Mouse (Mus musculus): ENCODE results near the gene Tmco4.
"Not testable (repeated sequence)": the region's sequence is repeated elsewhere in the genome, so short reads cannot be mapped to it uniquely, and the experiment has no call there.

Tmco4 gene

DNA sequence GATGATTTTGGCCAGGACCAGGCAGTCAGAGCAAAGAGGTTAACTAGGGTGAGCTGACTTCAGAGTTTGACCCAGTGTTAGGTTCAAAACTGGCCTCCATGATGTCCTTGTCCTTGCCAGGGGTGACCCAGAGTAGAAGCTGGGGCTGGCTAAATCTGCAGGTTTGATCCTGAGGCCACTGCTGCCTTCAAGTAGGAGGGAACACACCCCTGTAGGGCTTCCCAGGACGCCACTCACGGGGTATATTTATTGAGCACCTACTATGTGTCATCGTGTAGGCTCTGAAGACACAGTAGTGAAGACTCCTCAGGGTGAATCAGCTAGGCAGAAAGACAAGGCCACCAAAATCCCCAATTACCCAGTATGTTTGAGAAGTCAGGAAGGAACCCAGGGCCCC, 1.0 kb downstream of the Tmco4 start:
- DNase-seq (ENCODE audit: low read depth, low spot score) = no peak

DNA sequence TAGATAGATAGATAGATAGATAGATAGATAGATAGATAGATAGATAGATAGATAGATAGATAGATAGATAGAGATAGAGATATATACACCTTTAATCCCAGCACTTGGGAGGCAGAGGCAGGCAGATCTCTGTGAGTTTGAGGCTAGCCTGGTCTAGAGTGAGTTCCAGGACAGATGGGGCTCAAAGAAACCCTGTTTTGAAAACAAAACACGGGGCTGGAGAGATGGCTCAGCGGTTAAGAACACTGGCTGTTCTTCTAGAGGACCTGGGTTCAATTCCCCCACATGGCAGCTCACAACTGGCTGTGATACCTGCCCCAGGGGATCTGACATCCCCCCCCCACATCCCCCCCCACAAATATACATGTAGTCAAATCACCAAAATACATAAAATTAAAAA, 1.9 kb downstream of the Tmco4 start:
- DNase-seq (ENCODE audit: low read depth, low spot score) = not testable (repeated sequence)

- DNase-seq (ENCODE audit: low read depth, low spot score) = no peak
Measured at GRCm38 (mm10) chr4:138975194-138975593, 2.5 kb downstream of the Tmco4 start.

DNA sequence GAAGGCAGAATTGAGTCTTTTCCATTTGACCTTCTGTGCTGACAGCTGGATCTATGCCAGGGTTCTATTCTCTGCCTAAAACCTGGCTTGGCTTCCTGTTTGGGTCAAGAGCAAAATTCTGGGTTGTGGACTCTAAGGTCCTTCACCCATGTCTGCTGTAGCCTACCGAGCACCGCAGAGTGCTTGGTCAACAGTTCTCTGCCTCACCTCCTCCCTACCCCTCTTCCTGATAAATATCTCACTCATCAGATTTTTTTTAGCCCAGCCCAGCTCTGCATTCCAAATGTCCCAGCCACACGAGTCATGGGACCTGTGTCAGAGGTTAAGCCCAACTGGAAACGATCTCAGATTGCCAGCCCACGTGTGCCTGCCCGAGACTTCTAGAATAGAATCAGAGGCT, 3.4 kb downstream of the Tmco4 start:
- DNase-seq (ENCODE audit: low read depth, low spot score) = no peak

- DNase-seq (ENCODE audit: low read depth, low spot score) = no peak
Measured at GRCm38 (mm10) chr4:138980021-138980420, 7.3 kb downstream of the Tmco4 start.

DNA sequence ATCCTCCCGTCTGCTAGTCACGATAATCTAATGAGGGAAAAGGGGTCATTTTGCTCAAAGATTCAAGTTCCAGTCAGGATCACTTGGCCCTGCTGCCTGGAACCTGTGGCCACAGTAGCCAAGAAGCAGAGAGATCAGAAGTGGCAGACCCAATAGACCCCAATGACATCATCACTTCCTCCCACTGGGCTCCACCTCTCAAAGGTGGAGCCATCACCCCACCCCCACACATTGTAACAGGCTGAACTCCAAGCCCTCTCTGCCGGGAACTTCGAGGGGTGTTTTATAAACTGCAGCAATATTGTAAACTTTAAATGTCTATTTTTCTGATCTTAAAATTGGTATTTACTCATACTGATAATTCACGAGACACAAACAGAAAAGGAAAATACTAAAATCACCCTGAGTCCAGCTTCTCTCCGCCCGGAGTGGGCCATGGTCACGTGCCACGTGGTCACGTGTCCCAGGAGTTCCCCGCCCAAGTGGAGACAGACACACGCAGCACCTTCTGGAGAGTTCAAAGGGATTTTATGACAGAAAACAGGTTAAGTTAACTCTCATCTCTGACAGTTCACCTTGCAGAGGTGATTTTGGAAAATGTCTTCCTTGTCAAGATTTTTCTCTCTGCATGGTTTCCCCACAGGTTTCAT, 8.2 kb downstream of the Tmco4 start:
- no peak for DNase-seq (ENCODE audit: low read depth, low spot score)

- DNase-seq (ENCODE audit: low read depth, low spot score) = no peak
Measured at GRCm38 (mm10) chr4:138983422-138983821, 10.7 kb downstream of the Tmco4 start.

GRCm38 (mm10) chr4:138984744-138985143, 12.1 kb downstream of the Tmco4 start:
- no peak for DNase-seq (ENCODE audit: low read depth, low spot score)

GRCm38 (mm10) chr4:138986280-138986679, 13.6 kb downstream of the Tmco4 start:
- DNase-seq (ENCODE audit: low read depth, low spot score) = no peak

DNA sequence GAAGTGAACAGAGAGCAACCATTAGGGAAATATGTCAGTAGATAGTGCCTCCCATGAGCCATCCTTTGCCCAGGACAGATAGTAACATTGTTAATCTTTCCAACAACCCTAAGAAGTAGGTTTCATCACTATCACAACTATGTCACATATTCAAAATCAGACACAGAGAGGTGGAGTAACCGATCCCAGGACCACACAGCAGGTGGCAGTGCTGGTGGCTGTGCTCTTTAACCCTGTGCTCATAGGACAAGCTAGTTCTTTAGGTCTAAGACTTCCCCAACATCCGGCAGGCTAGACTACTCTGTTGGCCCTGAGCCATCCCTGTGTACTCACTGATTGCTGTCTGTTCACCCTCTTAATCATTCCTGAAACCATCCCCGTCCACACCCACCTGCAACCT, 21.7 kb downstream of the Tmco4 start:
- no peak for DNase-seq (ENCODE audit: low read depth, low spot score)

DNA sequence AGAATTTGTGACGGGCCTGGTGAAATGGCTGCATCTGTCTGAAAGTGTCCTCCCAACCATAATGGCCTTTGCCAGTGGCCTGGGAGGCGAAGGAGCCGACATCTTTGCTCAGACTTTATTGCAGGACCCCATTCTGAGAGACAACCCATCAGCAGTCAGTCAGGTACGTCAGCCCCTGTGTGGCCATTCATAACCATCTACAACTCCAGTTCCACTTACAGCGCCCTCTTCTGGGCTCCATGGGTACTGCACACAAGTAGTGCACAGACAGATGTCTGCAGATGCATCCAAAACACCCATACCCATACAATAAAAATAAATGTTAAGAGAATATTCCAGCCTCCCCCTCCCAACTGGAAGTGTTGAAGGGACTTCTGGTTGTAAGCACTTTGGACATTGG, 23.7 kb downstream of the Tmco4 start:
- DNase-seq (ENCODE audit: low read depth, low spot score) = no peak

DNA sequence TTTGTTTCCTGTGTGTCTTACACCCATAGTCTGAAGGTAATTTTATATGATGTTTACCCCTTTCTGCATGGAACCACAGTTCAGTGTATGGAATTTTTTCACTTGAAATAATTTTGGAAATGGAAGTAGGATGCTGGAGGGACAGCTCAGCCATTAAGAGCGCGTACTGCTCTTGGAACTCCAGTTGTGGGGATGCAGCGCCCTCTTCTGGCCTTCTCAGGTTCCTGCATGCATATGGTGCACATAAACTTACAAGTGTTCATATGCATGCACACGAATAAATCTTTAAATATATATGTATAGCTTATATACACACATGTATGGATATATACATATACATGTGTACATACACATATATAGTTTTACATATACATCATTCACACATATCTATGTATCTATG, 24.4 kb downstream of the Tmco4 start:
- no peak for DNase-seq (ENCODE audit: low read depth, low spot score)

- no peak for DNase-seq (ENCODE audit: low read depth, low spot score)
Measured at GRCm38 (mm10) chr4:138998611-138999010, 25.9 kb downstream of the Tmco4 start.

- DNase-seq (ENCODE audit: low read depth, low spot score) = no peak
Measured at GRCm38 (mm10) chr4:139001026-139001425, 28.3 kb downstream of the Tmco4 start.

- DNase-seq (ENCODE audit: low read depth, low spot score) = no peak
Measured at GRCm38 (mm10) chr4:139001433-139001832, 28.7 kb downstream of the Tmco4 start.

DNA sequence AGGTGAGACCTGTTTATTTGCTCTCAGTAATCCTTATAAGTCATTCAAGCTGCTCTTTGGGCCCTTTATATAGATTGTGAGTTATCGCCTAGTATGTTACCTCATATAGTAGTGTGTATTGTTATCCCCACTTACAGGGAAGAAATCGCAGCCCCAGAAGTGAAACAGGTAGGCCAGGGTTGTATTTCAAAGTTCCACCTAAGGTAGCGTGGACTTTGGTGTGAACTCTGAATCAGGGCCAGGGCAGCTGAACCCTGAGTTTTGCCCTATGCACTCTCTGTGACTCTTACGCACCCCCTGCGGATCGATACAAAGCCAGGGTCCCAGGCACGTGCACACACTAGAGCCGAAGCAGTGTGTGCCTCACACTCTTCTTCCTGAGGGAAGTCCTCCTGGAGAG, 31.4 kb downstream of the Tmco4 start:
- DNase-seq (ENCODE audit: low read depth, low spot score) = no peak

DNA sequence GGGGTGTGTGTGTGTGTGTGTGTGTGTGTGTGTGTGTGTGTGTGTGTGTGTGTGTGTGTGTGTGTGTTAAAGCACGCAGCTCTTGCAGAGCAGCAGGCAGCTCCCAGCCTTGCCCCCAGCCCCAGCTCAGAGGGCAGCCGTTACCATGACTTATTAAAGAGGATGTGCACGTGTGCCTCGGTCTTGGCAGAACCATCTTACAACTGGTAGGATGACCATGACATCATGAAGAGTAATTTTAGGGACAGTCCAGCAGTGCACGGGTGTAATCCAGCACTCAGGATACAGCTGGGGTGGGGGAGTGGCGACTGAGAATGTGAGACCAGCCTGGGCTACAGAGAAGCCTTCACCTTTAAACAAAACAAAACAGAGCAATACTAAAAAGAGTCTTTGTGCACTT, 32.5 kb downstream of the Tmco4 start:
- DNase-seq (ENCODE audit: low read depth, low spot score) = no peak

- no peak for DNase-seq (ENCODE audit: low read depth, low spot score)
Measured at GRCm38 (mm10) chr4:139007353-139007752, 34.7 kb downstream of the Tmco4 start.

DNA sequence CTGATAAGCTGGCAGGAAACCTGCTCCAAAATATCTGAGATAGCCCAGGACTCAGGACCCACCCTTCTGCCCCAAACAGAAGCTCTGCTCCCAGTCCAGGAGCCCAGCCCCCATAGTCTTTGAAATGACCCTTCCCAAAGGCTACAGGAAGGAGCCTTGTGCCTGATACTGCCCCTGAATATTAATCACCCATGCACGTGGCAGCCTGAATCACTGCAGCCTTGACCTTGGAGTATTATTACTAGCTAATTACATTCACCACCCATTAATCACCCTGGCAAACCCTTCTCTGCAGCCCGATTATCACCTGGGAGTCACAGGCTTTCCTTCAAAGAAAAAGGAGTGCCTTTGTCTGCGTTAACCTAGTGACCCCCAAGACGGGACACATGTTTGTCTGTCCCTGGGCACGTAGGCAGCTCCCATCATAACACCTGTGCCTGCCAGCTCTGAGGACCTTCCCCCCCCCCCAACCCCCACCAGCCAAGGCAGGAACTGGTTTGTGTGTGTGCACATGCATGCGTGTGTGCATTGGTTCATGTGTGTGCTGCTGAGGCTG, 35.4 kb downstream of the Tmco4 start:
- no peak for DNase-seq (ENCODE audit: low read depth, low spot score)

DNA sequence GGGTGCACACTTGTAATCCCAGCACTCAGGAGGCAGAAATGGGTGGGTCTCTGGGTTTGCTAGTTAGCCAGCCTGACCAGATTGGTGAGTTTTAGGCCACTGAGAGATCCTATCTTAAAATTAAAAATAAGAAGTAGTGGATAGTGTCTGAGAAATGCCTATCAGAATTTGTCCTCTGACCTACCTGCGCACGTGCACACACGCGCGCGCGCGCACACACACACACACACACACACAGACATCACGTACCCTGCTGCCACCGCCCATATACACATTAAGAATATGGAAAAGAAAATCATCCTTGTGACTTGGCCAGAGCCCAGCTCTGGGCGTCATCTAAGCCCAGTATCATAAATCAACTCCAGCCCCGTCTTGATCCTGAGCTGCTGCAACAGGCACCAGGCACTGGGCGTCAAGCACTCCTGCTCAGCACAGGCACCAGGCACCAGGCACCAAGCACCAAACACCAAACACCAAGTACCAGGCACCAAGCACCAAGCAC, 38.6 kb downstream of the Tmco4 start:
- no peak for DNase-seq (ENCODE audit: low read depth, low spot score)

GRCm38 (mm10) chr4:139013281-139013680, 40.6 kb downstream of the Tmco4 start:
- no peak for DNase-seq (ENCODE audit: low read depth, low spot score)

DNA sequence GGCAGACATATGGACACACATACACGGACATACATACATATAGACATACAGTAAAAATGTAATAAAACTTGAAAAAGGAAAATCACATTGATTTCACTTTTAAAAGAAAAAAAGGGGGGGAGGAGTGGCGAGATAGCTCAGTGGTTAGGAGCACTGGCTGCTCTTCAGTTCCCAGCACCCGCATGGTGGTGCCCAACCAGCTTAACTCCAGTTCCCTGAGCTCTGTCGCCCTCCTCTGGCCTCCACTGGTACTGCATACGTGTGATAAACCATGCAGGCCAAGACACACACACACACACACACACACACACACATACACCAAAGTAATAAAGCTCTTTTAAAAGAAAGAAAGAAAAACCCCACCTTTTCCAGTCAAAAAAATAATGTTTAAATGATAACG, 42.1 kb downstream of the Tmco4 start:
- no peak for DNase-seq (ENCODE audit: low read depth, low spot score)

- DNase-seq (ENCODE audit: low read depth, low spot score) = no peak
Measured at GRCm38 (mm10) chr4:139018388-139018787, 45.7 kb downstream of the Tmco4 start.

DNA sequence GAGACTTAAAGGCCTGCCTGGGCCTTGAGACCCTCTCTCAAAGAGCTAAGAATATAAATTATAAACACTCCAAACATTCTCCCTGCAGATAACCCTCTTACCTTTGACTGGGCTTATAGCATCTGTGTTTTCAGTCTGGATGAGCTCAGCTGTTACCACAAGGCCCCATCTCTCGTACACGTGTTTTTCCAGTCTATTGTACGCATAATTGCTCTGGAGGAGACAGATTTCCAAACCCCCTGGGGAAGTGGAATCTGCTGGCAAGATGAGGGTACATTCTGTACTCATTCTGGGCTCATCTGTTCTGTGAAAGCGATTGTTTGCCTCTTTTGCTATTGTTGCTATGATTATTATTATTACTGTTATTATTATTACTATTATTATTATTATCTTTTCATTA, 46.3 kb downstream of the Tmco4 start:
- no peak for DNase-seq (ENCODE audit: low read depth, low spot score)
